Mouse (Mus musculus): ENCODE measurements around the gene Rabl3.

Rabl3 gene

GRCm38 (mm10) chr16:37590921-37591320 is 51.2 kb downstream of the Rabl3 start:
- DNase-seq (ENCODE audit: inconsistent age in 2 of 2, low spot score in 1 of 2): no peak

GRCm38 (mm10) chr16:37591551-37591950 is 51.9 kb downstream of the Rabl3 start:
- DNase-seq (ENCODE audit: inconsistent age in 2 of 2, low spot score in 1 of 2): no peak

DNA sequence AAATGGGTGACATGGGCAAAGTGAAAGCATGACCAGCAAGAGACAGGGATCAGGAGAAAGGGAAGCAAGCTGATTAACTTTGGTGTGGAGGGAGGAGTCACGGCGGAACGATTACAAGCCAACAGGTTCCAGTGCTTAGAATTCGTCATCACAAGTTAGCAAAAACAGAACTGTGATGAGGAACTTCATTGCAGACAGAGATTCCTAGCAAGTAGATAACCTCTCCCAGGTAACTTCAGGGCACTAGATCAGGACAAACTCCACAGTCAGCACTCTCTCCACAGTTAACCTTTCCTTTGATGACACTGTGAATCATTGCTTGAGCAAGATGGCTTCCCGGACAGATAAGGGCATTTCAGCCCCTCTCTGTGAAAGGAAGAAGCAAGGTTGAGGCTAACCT is 57.7 kb downstream of the Rabl3 start:
- DNase-seq (ENCODE audit: inconsistent age in 2 of 2, low spot score in 1 of 2): no peak

DNA sequence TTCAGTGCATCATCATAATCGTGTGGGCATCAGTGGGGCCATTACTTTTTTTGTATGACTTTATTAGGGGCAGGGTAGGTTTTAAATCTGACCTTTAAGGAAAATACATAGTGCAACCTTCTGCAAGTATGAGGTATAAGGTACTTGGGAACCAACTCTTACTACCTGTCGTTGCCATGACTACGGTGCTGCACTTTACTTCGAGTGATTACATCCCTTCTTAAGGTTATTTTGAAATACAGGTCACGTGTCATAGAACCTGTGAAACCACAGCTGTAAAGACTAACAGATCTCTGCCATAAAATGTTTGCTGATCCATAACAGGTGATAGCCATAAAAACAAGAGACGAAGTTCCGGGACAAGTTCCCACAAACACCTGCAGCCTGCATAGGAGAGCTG is 58.8 kb downstream of the Rabl3 start:
- DNase-seq (ENCODE audit: inconsistent age in 2 of 2, low spot score in 1 of 2): no peak

DNA sequence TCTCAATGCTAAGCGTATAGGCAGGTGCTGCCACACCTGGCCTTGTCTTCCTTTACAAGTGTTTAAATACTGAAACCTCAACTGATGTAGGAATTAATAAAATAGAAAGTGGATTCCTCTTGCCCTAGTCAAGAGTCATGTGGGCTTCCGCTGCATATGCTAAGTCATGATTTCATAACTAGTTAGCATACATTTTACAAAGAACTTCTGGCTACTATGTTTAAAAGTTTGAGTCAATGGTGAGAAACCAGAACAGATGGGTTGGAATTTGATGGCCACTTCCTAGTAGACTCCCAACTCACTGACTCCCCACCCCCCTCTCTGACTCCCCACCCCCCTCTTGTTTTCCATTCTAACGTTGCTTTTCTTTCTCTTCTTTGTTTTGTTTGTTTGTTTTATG is 59.6 kb downstream of the Rabl3 start:
- no peak for DNase-seq (ENCODE audit: inconsistent age in 2 of 2, low spot score in 1 of 2)

GRCm38 (mm10) chr16:37603431-37603830 is 63.7 kb downstream of the Rabl3 start:
- no peak for DNase-seq (ENCODE audit: inconsistent age in 2 of 2, low spot score in 1 of 2)

GRCm38 (mm10) chr16:37604243-37604642 is 64.6 kb downstream of the Rabl3 start:
- no peak for DNase-seq (ENCODE audit: inconsistent age in 2 of 2, low spot score in 1 of 2)

DNA sequence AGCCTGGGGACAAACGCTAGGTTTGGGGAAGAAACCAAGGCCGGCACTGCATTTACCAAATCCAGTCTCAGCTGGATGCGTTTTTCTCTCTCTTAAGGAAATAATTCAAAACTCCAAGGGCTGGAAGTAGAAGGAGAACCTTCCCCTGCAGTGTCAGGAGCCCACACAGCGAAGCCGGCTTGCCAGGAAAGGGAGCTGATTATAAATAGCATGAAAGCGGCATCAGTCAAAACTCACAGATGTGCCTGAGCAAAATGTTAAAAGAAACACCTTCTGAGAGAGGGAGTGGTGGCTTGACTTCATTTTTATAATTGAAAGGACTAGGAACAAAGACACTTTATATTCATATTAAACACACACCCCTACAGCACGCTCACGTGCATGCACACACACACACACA is 70.6 kb downstream of the Rabl3 start:
- no peak for DNase-seq (ENCODE audit: inconsistent age in 2 of 2, low spot score in 1 of 2)

GRCm38 (mm10) chr16:37611072-37611471 is 71.4 kb downstream of the Rabl3 start:
- DNase-seq (ENCODE audit: inconsistent age in 2 of 2, low spot score in 1 of 2): no peak

- no peak for DNase-seq (ENCODE audit: inconsistent age in 2 of 2, low spot score in 1 of 2)
Observed at GRCm38 (mm10) chr16:37612013-37612412, 72.3 kb downstream of the Rabl3 start.

DNA sequence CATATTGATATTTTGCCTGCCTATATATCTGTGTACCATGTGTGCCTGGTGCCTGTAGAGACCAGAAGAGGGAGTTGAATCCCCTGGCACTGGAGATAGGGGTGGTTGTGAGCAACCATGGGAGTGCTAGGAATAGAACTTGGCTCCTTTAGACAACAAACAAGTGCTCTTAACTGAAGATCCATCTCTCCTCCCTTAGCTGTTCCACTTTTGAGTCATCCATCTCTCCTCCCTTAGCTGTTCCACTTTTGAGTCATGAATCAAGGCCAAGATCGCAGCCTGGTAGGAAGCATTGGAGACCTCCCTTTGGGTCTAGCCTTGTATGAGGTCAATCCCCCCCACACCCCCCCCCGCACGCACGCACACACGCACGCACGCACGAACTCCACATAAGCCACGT is 74.9 kb downstream of the Rabl3 start:
- DNase-seq (ENCODE audit: inconsistent age in 2 of 2, low spot score in 1 of 2): no peak

GRCm38 (mm10) chr16:37615429-37615828 is 75.7 kb downstream of the Rabl3 start:
- no peak for DNase-seq (ENCODE audit: inconsistent age in 2 of 2, low spot score in 1 of 2)

- no peak for DNase-seq (ENCODE audit: inconsistent age in 2 of 2, low spot score in 1 of 2)
Observed at GRCm38 (mm10) chr16:37616104-37616503, 76.4 kb downstream of the Rabl3 start.

DNA sequence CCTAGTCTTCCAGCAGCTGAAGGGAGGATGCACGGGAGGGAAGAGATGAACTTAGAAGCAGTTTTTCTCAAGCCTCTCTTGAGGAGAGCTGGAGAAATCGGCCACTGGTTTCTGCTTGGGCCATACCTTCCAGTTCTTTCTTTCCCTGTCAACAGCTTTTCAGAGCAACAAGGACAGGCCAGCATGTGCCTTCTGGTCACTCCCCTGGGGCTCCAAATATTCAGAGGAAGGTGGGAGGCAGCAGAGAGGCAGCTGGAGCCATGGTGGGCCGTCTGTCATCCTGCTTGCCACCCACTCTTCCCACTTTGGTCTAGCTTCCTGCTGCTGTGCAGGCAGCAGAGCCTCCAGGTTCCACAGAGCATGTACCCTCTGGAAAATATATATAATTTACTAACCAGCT is 78.0 kb downstream of the Rabl3 start:
- DNase-seq (ENCODE audit: inconsistent age in 2 of 2, low spot score in 1 of 2): no peak

Data from adrenal gland, adult (tissue).